Mouse (Mus musculus): ENCODE data around the gene Olfr223. TPM values are rescaled to one million over a fixed set of nuclear protein-coding genes. Genes with fewer than 3 reads are reported as not detected.

The Olfr223 gene
- not detected for polyA plus RNA-seq (2021)

- POLR2A ChIA-PET = no interaction called here
- no peak for ATAC-seq
- TF ChIP-seq CTCF (IDR thresholded peaks at IDR 0.05) = no peak
Measured at GRCm38 (mm10) chr11:59593189-59593588, at the start of gene Olfr223. Olfr223 (minus strand) TSS chr11:59593289.

GRCm38 (mm10) chr11:59642420-59642819 is 49.3 kb upstream of the Olfr223 start:
- H3K27me3 ChIP-seq = no peaks in the 10 kb centered on the region
- CTCF ChIA-PET = interaction anchor here (1.3 to 1.4 kb wide), 2 partner anchors 9 to 12 kb away, joined by 3 to 4 read pairs; no protein-coding TSS in a partner anchor
- TF ChIP-seq CTCF (IDR thresholded peaks at IDR 0.05) = no peak
- in situ Hi-C loops (cut with MboI; ENCODE audit: low pct_unique_long_range_greater_than_20kb) = no loop called here
- no peak for DNase-seq (ENCODE audit: low read depth, low spot score)
- ATAC-seq = no peak
- POLR2A ChIA-PET = interaction anchor here (1.1 kb wide), 1 partner anchor 197 kb away, joined by 5 read pairs; the partner anchor contains the start of genes Cops3 and Nt5m

More at GRCm38 (mm10) chr11:59593189-59593588, at the start of gene Olfr223:
- no peak for DNase-seq (ENCODE audit: low read depth, low spot score)
- CTCF ChIA-PET = interaction anchor here (1.0 to 1.8 kb wide), 2 partner anchors 20 to 31 kb away, joined by 3 to 4 read pairs; no protein-coding TSS in a partner anchor
- peaks cover 6% of the 10 kb centered on the region for H3K27me3 ChIP-seq
- in situ Hi-C loops (cut with MboI; ENCODE audit: low pct_unique_long_range_greater_than_20kb) = no loop called here

DNA sequence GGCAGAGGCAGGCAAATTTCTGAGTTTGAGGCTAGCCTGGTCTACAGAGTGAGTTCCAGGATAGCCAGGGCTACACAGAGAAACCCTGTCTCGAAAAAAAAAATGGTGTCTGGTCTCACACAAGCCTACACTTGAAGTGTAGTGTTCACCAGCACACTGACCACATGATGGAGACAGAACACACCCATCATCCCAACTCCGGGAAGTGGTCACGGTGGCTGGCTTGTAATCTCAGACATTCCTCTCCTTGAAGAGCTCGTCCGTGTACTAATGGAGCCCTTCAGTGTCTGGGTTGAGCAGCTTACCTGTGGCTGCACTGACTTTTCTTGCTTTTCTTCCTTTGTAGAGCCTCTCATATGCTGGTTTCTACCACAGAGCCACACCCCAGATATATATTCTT is 48.1 kb upstream of the Olfr223 start:
- CTCF ChIA-PET = interaction anchor here (0.6 to 1.4 kb wide), 14 partner anchors 8 to 182 kb away, joined by 3 to 5 read pairs (median 3); no protein-coding TSS in a partner anchor
- POLR2A ChIA-PET = no interaction called here
- DNase-seq (ENCODE audit: low read depth, low spot score) = no peak
- H3K27me3 ChIP-seq = no peaks in the 10 kb centered on the region
- peak; percentile 65 for ATAC-seq
- peak; percentile 69 for TF ChIP-seq CTCF (IDR thresholded peaks at IDR 0.05)
- in situ Hi-C loops (cut with MboI; ENCODE audit: low pct_unique_long_range_greater_than_20kb) = no loop called here

- ChIA-PET POLR2A (no interaction called here), CTCF (interaction anchor here (0.8 to 2.1 kb wide), 4 partner anchors 10 to 119 kb away, joined by 3 to 6 read pairs (median 4); no protein-coding TSS in a partner anchor)
- TF ChIP-seq CTCF (IDR thresholded peaks at IDR 0.05) = no peak
- ATAC-seq = no peak
- in situ Hi-C loops (cut with MboI; ENCODE audit: low pct_unique_long_range_greater_than_20kb) = no loop called here
- no peaks in the 10 kb centered on the region for H3K27me3 ChIP-seq
- no peak for DNase-seq (ENCODE audit: low read depth, low spot score)
Measured at GRCm38 (mm10) chr11:59639957-59640643, 47.0 kb upstream of the Olfr223 start.

DNA sequence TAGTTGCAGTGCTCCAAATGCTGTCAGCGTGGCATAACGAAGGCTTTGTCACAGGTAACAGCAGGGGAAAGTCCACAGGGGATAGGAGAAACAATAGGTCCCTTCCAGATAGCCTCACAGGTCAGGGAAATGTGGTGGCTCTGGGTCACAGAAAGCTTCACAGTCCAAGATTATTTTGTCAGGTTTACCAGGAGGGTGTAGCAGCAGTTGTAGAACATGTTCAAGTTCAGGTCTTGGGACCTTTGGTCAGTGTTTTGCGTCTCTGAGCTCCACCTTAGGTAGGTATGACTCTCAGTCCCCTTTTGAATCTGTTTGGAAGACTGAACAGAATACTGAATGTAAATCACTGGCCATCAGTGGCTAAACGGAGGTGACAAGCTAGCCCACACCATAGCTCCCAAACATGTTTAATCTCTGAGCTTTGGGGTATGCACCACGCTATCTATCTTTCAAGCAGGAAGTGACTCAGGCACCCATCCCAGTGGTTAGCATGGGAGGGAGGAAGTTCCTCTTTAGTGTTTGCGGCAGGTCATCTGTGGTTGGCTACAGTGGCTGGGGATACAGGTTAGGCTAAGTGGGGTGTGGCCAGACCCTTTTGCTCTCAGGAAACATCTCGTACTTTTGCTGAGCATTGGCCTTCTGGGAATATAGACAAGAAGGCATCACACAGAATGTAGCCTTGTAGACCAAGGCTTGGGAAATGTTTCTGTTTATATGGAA is 43.8 kb upstream of the Olfr223 start:
- POLR2A ChIA-PET = no interaction called here
- no peak for TF ChIP-seq CTCF (IDR thresholded peaks at IDR 0.05)
- in situ Hi-C loops (cut with MboI; ENCODE audit: low pct_unique_long_range_greater_than_20kb) = no loop called here
- ATAC-seq (no peak), DNase-seq (ENCODE audit: low read depth, low spot score) (no peak)
- H3K27me3 ChIP-seq = no peaks in the 10 kb centered on the region
- CTCF ChIA-PET = interaction anchor here (1.4 kb wide), 1 partner anchor 97 kb away, joined by 4 read pairs; no protein-coding TSS in a partner anchor

DNA sequence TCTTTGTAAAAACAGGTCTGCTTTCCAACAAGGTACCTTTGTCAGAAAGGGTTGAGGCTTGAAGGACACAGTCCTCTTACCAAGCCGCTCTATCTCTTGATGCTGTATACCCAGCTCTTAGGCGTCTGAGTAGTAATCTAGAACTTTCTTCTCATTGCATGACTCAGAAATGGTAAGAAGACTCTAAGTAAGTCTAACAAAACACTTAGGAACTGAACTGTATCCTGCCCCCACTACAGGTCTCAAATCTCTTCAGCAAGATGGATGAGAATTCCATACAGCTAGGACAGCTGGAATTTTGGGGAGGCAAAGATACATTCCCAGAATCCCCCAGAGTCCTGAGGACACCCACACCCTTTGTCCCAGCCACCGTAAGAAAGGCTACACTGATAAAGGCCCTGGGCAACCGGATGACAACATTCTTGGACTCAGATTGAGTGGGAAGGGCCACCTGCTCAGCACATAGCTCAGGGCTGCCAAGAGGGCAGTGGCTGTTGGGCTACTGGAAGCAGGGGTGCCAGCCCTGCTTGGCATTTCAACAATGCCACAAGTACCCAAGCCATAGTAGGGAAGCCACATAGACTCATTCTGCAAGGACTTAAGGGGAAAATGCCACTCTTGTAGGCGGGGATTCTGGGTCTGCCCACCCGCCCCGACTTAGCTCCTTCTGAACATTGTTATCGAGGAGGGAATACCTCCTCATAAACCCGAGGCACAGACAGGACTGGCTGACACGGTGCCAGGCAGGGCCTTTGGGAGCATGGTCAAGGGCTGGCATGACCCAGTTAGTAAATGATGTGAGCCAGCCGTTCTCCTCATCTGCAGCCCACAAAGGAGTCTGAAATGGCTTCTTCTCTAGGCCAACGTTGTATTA is 43.0 kb upstream of the Olfr223 start:
- ChIA-PET POLR2A (interaction anchor here (1.2 kb wide), 1 partner anchor 8 kb away, joined by 4 read pairs; no protein-coding TSS in a partner anchor), CTCF (interaction anchor here (1.4 kb wide), 1 partner anchor 98 kb away, joined by 4 read pairs; no protein-coding TSS in a partner anchor)
- in situ Hi-C loops (cut with MboI; ENCODE audit: low pct_unique_long_range_greater_than_20kb) = no loop called here
- H3K27me3 ChIP-seq = no peaks in the 10 kb centered on the region
- no peak for TF ChIP-seq CTCF (IDR thresholded peaks at IDR 0.05)
- DNase-seq (ENCODE audit: low read depth, low spot score) = no peak
- ATAC-seq = no peak

DNA sequence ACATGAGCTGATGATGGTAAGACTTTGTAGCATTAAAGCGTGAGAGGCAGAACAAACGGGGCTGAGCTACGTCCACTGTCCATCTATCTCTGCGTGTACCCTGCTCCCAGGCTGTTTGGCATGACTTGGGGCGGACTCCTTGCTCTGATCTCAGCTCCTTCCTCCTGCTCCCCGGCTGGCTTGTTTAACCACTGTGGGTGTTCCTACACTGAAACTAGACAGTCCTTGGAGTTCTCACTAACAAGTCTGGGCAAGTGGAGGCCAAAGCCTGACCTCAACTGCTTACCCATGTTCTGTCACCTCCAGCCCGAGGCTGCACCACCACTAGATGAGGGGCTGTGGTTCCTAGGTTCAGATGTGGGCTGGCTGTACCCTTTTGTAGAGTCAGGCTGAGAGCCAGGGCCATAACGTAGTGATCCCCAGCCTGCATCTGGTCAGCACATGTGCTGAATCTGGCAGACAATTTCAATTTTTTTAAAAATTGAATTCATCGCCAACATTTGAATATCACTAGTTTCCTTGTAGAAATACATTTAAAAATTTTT is 42.2 kb upstream of the Olfr223 start:
- no peak for TF ChIP-seq CTCF (IDR thresholded peaks at IDR 0.05)
- H3K27me3 ChIP-seq = no peaks in the 10 kb centered on the region
- ATAC-seq = no peak
- CTCF ChIA-PET = interaction anchor here (1.4 to 1.6 kb wide), 2 partner anchors 11 to 98 kb away, joined by 4 to 5 read pairs; no protein-coding TSS in a partner anchor
- POLR2A ChIA-PET = interaction anchor here (1.2 kb wide), 1 partner anchor 8 kb away, joined by 4 read pairs; no protein-coding TSS in a partner anchor
- no peak for DNase-seq (ENCODE audit: low read depth, low spot score)
- in situ Hi-C loops (cut with MboI; ENCODE audit: low pct_unique_long_range_greater_than_20kb) = no loop called here

GRCm38 (mm10) chr11:59634001-59634660 is 41.0 kb upstream of the Olfr223 start:
- DNase-seq (ENCODE audit: low read depth, low spot score) (no peak), ATAC-seq (no peak)
- no peaks in the 10 kb centered on the region for H3K27me3 ChIP-seq
- in situ Hi-C loops (cut with MboI; ENCODE audit: low pct_unique_long_range_greater_than_20kb) = no loop called here
- CTCF ChIA-PET = interaction anchor here (1.0 to 1.6 kb wide), 2 partner anchors 10 to 21 kb away, joined by 3 to 5 read pairs; no protein-coding TSS in a partner anchor
- POLR2A ChIA-PET = no interaction called here
- no peak for TF ChIP-seq CTCF (IDR thresholded peaks at IDR 0.05)

DNA sequence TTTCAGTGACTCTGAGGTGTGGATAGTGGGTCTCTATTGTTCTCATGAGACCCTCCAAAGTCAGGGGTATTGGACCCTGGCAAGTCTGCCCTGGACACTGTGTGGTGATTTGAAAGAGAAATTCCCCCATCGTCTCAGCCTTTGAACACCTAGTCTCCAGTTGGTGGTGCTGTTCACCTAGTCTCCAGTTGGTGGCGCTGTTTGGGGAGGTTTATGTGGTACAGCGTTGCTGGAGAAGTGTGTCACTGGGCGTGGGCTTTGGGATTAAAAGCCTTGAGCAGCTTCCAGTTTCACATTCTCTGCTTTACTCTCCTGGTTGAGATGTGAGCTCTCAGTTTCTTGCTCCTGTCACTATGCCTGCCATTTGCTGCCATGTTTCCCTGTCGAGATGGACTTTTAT is 39.9 kb upstream of the Olfr223 start:
- H3K27me3 ChIP-seq = no peaks in the 10 kb centered on the region
- in situ Hi-C loops (cut with MboI; ENCODE audit: low pct_unique_long_range_greater_than_20kb) = no loop called here
- DNase-seq (ENCODE audit: low read depth, low spot score) = no peak
- CTCF ChIA-PET = interaction anchor here (0.9 to 1.0 kb wide), 3 partner anchors 9 to 126 kb away, joined by 3 read pairs; no protein-coding TSS in a partner anchor
- no peak for ATAC-seq
- peak; percentile 88 for TF ChIP-seq CTCF (IDR thresholded peaks at IDR 0.05)
- POLR2A ChIA-PET = no interaction called here
